Mouse (Mus musculus): ENCODE results near the gene Gimap3.

- TF ChIP-seq POLR2A (IDR thresholded peaks at IDR 0.05; ENCODE audit: insufficient read depth, low read length) (no peak), CTCF (IDR thresholded peaks at IDR 0.05; ENCODE audit: low read depth, low read length) (no peak)
These were observed 52.2 kb downstream of the Gimap3 start, which contains the start of the genes Gm28053 and Gimap7 for GRCm38 (mm10) chr6:48718455-48718854.
